30 mouse cellular contexts compared by ENCODE assay signal in the genomic region with DNA sequence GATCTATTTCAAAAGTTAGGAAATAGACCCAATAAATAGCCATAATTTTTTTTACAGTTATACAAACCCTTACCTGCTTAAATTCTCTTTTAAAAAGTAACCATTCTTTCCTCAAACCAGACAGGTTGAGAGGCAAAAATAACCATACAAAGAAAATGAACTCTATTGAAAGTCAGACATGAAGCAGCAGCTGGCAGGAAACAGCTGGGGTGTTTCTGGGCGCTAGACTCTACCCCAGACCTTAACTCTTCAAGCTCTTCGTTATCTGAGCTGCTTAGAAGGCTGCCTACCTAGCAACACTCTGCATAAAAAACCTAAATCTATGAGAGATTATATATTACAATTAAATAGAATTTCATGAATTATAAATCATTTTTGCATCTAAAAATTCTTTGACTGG. TPM values are rescaled to one million over a fixed set of nuclear protein-coding genes. Genes with fewer than 3 reads are reported as not detected.
A peak's percentile ranks its signal among the peaks of the same experiment; 100 is the strongest.
DNase-seq lines count a peak whose midpoint lies in the region; ATAC-seq and TF ChIP-seq lines count a peak whose summit lies in the region.
"Had no signal": no experiment of that assay in that cellular context is flagged by ENCODE, and none has a peak within 500 bp of the region (broad histone marks: within the 10 kb centered on the region; RNA-seq: fewer than 3 reads in every experiment).

No protein-coding gene starts in this region.

- H3K4me1 ChIP-seq in heart, embryonic 13.5 days, result peaks cover 32% of the 10 kb centered on the region
- H3K4me1 ChIP-seq in thymus, adult 2 months (replicated peaks; ENCODE audit: control insufficient read depth, insufficient read depth, low read length), result peaks cover 5% of the 10 kb centered on the region
- H3K4me1 ChIP-seq in cerebellum, adult 2 months (ENCODE audit: control insufficient read depth, insufficient read depth, low read length), result no peaks in the 10 kb centered on the region
- H3K4me1 ChIP-seq: hindbrain, embryonic 13.5 days had no signal

- 48% methylated on average over 2 of the region's 2 CpGs for WGBS in heart, embryonic 13.5 days
- 11% methylated on average over 2 of the region's 2 CpGs for WGBS in thymus, adult 2 months
- 84% methylated on average over 2 of the region's 2 CpGs for WGBS in cerebellum, adult 2 months

- H3K27ac ChIP-seq in heart, embryonic 13.5 days (replicated peaks), result 0 out of 2 replicates have a peak overlapping the region, but pooled peaks have one; percentile 79
- no peak overlapping the region for H3K27ac ChIP-seq in thymus, adult 2 months (ENCODE audit: control insufficient read depth, insufficient read depth, low read length)
- no peak overlapping the region for H3K27ac ChIP-seq in cerebellum, adult 2 months (ENCODE audit: insufficient read depth, low read length)
- H3K27ac ChIP-seq: hindbrain, embryonic 13.5 days; layer of hippocampus, adult 2 months; liver, embryonic 15.5 days; midbrain, embryonic 15.5 days had no signal

- no peak overlapping the region for H3ac ChIP-seq in myocyte (ENCODE audit: control insufficient read depth, insufficient read length)

- no peak for TF ChIP-seq CTCF in thymus, adult 2 months (IDR thresholded peaks at IDR 0.05; ENCODE audit: borderline replicate concordance, control insufficient read depth, extremely low read depth, insufficient read depth, low read length, poor library complexity)
- no peak for TF ChIP-seq CTCF in cerebellum, adult 2 months (IDR thresholded peaks at IDR 0.05; ENCODE audit: borderline replicate concordance, insufficient read depth, low read depth, low read length)

- H3K9ac ChIP-seq in heart, embryonic 13.5 days, result no peak overlapping the region
- H3K9ac ChIP-seq: hindbrain, embryonic 13.5 days; liver, embryonic 15.5 days; lung, embryonic 14.5 days; midbrain, embryonic 15.5 days had no signal

- no peak overlapping the region for H3K4me2 ChIP-seq in heart, embryonic 13.5 days
- H3K4me2 ChIP-seq in myocyte (ENCODE audit: low read depth), result peak overlapping the region; percentile 63
- H3K4me2 ChIP-seq: hindbrain, embryonic 13.5 days; liver, embryonic 15.5 days; lung, embryonic 14.5 days; midbrain, embryonic 15.5 days had no signal

- H3K79me2 ChIP-seq in myocyte (ENCODE audit: control insufficient read depth, insufficient read depth), result peaks cover 54% of the 10 kb centered on the region

- H3K36me3 ChIP-seq in heart, embryonic 13.5 days, result peaks cover 10% of the 10 kb centered on the region
- no peaks in the 10 kb centered on the region for H3K36me3 ChIP-seq in thymus, adult 2 months (ENCODE audit: control insufficient read depth, insufficient read depth, low read length)
- no peaks in the 10 kb centered on the region for H3K36me3 ChIP-seq in myocyte (ENCODE audit: control insufficient read depth, insufficient read depth)
- H3K36me3 ChIP-seq: midbrain, embryonic 15.5 days had no signal

- no peak for DNase-seq in heart, adult 11 months
- peak; percentile 19 for DNase-seq in thymus, adult 2 months
- DNase-seq in thymus, adult 18-20 months, result no peak
- DNase-seq in thymus, postnatal 4 days, result peak; percentile 43
- no peak for DNase-seq in cerebellum, adult 2 months
- DNase-seq: adrenal gland, adult 2 months; adrenal gland, postnatal 36 days; cerebellum, adult 18-20 months; cerebellum, postnatal 14 days; kidney, adult 8-10 months; right cerebral cortex, postnatal 4 days had no signal

- H3K27me3 ChIP-seq in heart, embryonic 13.5 days (replicated peaks), result no peaks in the 10 kb centered on the region
- H3K27me3 ChIP-seq in thymus, adult 2 months (ENCODE audit: control insufficient read depth, insufficient read depth, low read length), result no peaks in the 10 kb centered on the region
- no peaks in the 10 kb centered on the region for H3K27me3 ChIP-seq in myocyte (ENCODE audit: control insufficient read depth, insufficient read depth, insufficient read length)
- H3K27me3 ChIP-seq in cerebellum, adult 2 months (ENCODE audit: control insufficient read depth, insufficient read depth, low read length), result no peaks in the 10 kb centered on the region
- H3K27me3 ChIP-seq: hindbrain, embryonic 13.5 days; liver, embryonic 15.5 days; midbrain, embryonic 15.5 days had no signal

- no peak overlapping the region for H3K4me3 ChIP-seq in heart, embryonic 13.5 days
- H3K4me3 ChIP-seq in thymus, adult 2 months (ENCODE audit: control insufficient read depth, insufficient read depth, low read length), result no peak overlapping the region
- no peak overlapping the region for H3K4me3 ChIP-seq in myocyte
- H3K4me3 ChIP-seq in cerebellum, adult 2 months (replicated peaks; ENCODE audit: insufficient read depth, low read depth, low read length), result no peak overlapping the region
- H3K4me3 ChIP-seq: hindbrain, embryonic 13.5 days; layer of hippocampus, adult 2 months; liver, embryonic 15.5 days; midbrain, embryonic 15.5 days had no signal

- ATAC-seq in heart, embryonic 13.5 days (ENCODE audit: extremely low read depth, insufficient number of reproducible peaks, low FRiP score, low TSS enrichment), result no peak
- no peak for ATAC-seq in erythroid progenitor cell, adult 5-6 weeks (replicated peaks; ENCODE audit: low FRiP score, poor library complexity, severe bottlenecking)
- ATAC-seq: activated CD4-positive, CD25-positive, alpha-beta regulatory T cell, adult 4 months; forebrain, embryonic 14.5 days; intestine, embryonic 16.5 days; midbrain, embryonic 15.5 days had no signal

- no peak for TF ChIP-seq POLR2A in thymus, adult 2 months (IDR thresholded peaks at IDR 0.05; ENCODE audit: control insufficient read depth, extremely low read depth, insufficient read depth, low read length, poor library complexity)
- no peak for TF ChIP-seq POLR2A in myocyte (IDR thresholded peaks at IDR 0.05; ENCODE audit: insufficient read length, low read depth)
- TF ChIP-seq POLR2A in cerebellum, adult 2 months (IDR thresholded peaks at IDR 0.05; ENCODE audit: borderline replicate concordance, insufficient read depth, low read length), result no peak

- H3K9me3 ChIP-seq in heart, embryonic 13.5 days, result no peaks in the 10 kb centered on the region
- H3K9me3 ChIP-seq: hindbrain, embryonic 13.5 days; liver, embryonic 15.5 days; midbrain, embryonic 15.5 days had no signal

TF ChIP-seq in myocyte, 11 proteins besides CTCF, POLR2A, EP300 and RAD21:
- peak; percentile 86 for TF ChIP-seq TCF12 (IDR thresholded peaks at IDR 0.05; ENCODE audit: insufficient read depth, poor library complexity, severe bottlenecking)
- no peak for TF ChIP-seq TCF3 (IDR thresholded peaks at IDR 0.05; ENCODE audit: insufficient read length, low read depth)
- TF ChIP-seq MYOG (IDR thresholded peaks at IDR 0.05; ENCODE audit: control insufficient read depth in 1 of 3, insufficient read depth in 1 of 3, insufficient read length in 2 of 3, low read depth in 2 of 3), result peak in 1 of 3 experiments; percentile 55
- peak; percentile 80 to 88 (median 86) for TF ChIP-seq MYOD1 (IDR thresholded peaks at IDR 0.05; ENCODE audit: control insufficient read depth in 1 of 3, insufficient read length in 2 of 3, low read depth in 2 of 3)
TF ChIP-seq in myocyte: peak in this region for 3.

RNA-seq across cellular contexts. Expression of gene Gbf1, which starts 34.9 kb away (rescaled TPM):
- polyA plus RNA-seq in heart, embryonic 13.5 days (2015; fragmentation: Nextera tagmentation; extraction: Ambion mirVana), result 41.1 and 43.1 TPM in 2 replicates
- 113 and 120 TPM in 2 replicates for polyA plus RNA-seq in thymus, adult 2 months (2012; rRNA removed)
- 61.8 TPM for polyA plus RNA-seq in myocyte (2012; fragmentation: generic; extraction: Trizol)
- polyA plus RNA-seq in cerebellum, adult 2 months (2012; rRNA removed), result 85.3 and 91.0 TPM in 2 replicates
- 28.8 and 30.6 TPM in 2 replicates for total RNA-seq in erythroid progenitor cell, adult 5-6 weeks (2015; ENCODE audit: low replicate concordance)
- 11.4 and 22.2 TPM in 2 replicates for total RNA-seq in erythroid progenitor cell, adult 5-6 weeks (2017; ENCODE audit: low replicate concordance)

RNA-seq across cellular contexts. Expression of gene Pitx3, which starts 39.1 kb away (rescaled TPM):
- polyA plus RNA-seq in heart, embryonic 13.5 days (2015; fragmentation: Nextera tagmentation; extraction: Ambion mirVana), result 0.66 and 0.74 TPM in 2 replicates
- polyA plus RNA-seq in thymus, adult 2 months (2012; rRNA removed), result 0.17 and 0.24 TPM in 2 replicates
- 9.3 TPM for polyA plus RNA-seq in myocyte (2012; fragmentation: generic; extraction: Trizol)
- polyA plus RNA-seq in cerebellum, adult 2 months (2012; rRNA removed), result 0.14 and 0.31 TPM in 2 replicates
- not detected in 2 replicates for total RNA-seq in erythroid progenitor cell, adult 5-6 weeks (2015; ENCODE audit: low replicate concordance)
- total RNA-seq in erythroid progenitor cell, adult 5-6 weeks (2017; ENCODE audit: low replicate concordance), result not detected in 2 replicates
- total RNA-seq: adrenal gland, adult 2 months; heart, postnatal 4 days; layer of hippocampus, adult 2 months; layer of hippocampus, postnatal 25 days; liver, adult 2 months had no signal
- polyA plus RNA-seq: activated CD4-positive, CD25-positive, alpha-beta regulatory T cell, adult 4 months; adrenal gland, adult 2 months; forebrain, embryonic 14.5 days; intestine, embryonic 16.5 days; liver, adult 2 months; spleen, adult 2 months had no signal

RNA-seq across cellular contexts. Expression of gene Elovl3, which starts 55.5 kb away (rescaled TPM):
- polyA plus RNA-seq in heart, embryonic 13.5 days (2015; fragmentation: Nextera tagmentation; extraction: Ambion mirVana), result not detected in 2 replicates
- 0.31 and 1.7 TPM in 2 replicates for polyA plus RNA-seq in thymus, adult 2 months (2012; rRNA removed)
- polyA plus RNA-seq in myocyte (2012; fragmentation: generic; extraction: Trizol), result 0.50 TPM
- not detected in 2 replicates for polyA plus RNA-seq in cerebellum, adult 2 months (2012; rRNA removed)
- total RNA-seq in erythroid progenitor cell, adult 5-6 weeks (2015; ENCODE audit: low replicate concordance), result not detected in 2 replicates
- not detected in 2 replicates for total RNA-seq in erythroid progenitor cell, adult 5-6 weeks (2017; ENCODE audit: low replicate concordance)
- total RNA-seq: gastrocnemius, postnatal 36 days; heart, postnatal 4 days; layer of hippocampus, adult 2 months; layer of hippocampus, postnatal 25 days had no signal
- polyA plus RNA-seq: activated CD4-positive, CD25-positive, alpha-beta regulatory T cell, adult 4 months; brain, embryonic 14.5 days; cortical plate, adult 2 months; forebrain, embryonic 14.5 days; heart, embryonic 14.5 days; hindbrain, embryonic 13.5 days; intestine, embryonic 16.5 days; lung, embryonic 14.5 days; spleen, adult 2 months had no signal

Comparison
In these comparisons a context has a peak if more than half of its experiments do, and no peak if none do; other contexts are left out.
1. DNase-seq: peak in thymus, adult 2 months (single experiment) and thymus, postnatal 4 days (single experiment); none in heart, adult 11 months (single experiment), thymus, adult 18-20 months (0 of 2) and cerebellum, adult 2 months (0 of 2).